Mouse (Mus musculus): Measurements from ENCODE around the gene Pla2g2e. TPM values are rescaled to one million over a fixed set of nuclear protein-coding genes. Genes with fewer than 3 reads are reported as not detected.
"Not testable (repeated sequence)": the region's sequence is repeated elsewhere in the genome, so short reads cannot be mapped to it uniquely, and the experiment has no call there.

The Pla2g2e gene
- polyA plus RNA-seq, 1 experiment from 2014 or later: 0.76 TPM

DNA sequence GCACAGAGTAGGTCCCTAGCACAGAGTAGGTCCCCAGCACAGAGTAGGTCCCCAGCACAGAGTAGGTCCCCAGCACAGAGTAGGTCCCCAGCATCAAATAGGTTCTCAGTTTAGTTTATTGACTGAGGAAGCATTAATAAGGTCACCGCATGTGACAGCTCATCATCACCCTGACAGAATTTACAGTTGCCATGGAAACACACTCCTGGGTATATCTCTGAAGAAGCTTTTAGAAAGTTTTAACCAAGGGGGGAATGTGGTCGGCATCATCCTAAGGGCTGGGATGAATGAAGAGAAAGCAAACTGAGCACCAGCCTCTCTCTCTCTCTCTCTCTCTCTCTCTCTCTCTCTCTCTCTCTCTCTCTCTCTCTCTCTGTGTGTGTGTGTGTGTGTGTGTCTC, 2.5 kb upstream of the Pla2g2e start:
- WGBS: 92% methylated on average over 2 of the region's 2 CpGs
- H3K27me3 ChIP-seq (ENCODE audit: control insufficient read depth, insufficient read depth, low read length); H3K9me3 ChIP-seq (ENCODE audit: control insufficient read depth, low read length); H3K36me3 ChIP-seq (ENCODE audit: control insufficient read depth, insufficient read depth, low read length); H3K4me3 ChIP-seq (ENCODE audit: low read length); H3K27ac ChIP-seq (ENCODE audit: low read depth, low read length); H3K9ac ChIP-seq (ENCODE audit: low read depth, low read length); H3K4me2 ChIP-seq (replicated peaks; ENCODE audit: low read depth, low read length); H3K4me1 ChIP-seq (ENCODE audit: control insufficient read depth, insufficient read depth, low read length); ATAC-seq (ENCODE audit: low FRiP score, low TSS enrichment): not testable (repeated sequence)

DNA sequence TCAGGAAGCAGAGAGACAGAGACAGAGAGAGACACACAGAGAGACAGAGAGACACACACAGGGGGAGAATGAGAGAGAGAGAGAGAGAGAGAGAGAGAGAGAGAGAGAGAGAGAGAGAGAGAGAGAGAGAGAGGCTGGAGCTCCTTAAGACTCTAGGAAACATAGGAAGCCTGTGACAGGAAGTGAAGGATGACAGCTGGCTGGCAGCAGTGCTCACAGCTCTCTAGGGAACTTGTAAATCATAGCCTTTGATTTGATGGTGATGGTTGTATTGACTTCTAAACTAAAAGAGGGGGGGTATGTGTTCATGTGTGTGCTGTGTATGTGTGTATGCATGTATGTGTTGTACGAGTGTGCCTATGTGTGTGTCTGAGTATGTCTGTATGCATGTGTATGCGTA, 1.8 kb upstream of the Pla2g2e start:
- 92% methylated on average over 2 of the region's 2 CpGs for WGBS
- no peak overlapping the region for H3K4me2 ChIP-seq (replicated peaks; ENCODE audit: low read depth, low read length)
- no peak overlapping the region for H3K27ac ChIP-seq (ENCODE audit: low read depth, low read length)
- no peaks in the 10 kb centered on the region for H3K27me3 ChIP-seq (ENCODE audit: control insufficient read depth, insufficient read depth, low read length)
- no peak for ATAC-seq (ENCODE audit: low FRiP score, low TSS enrichment)
- H3K9ac ChIP-seq (ENCODE audit: low read depth, low read length): no peak overlapping the region
- H3K4me1 ChIP-seq (ENCODE audit: control insufficient read depth, insufficient read depth, low read length): peaks cover 9% of the 10 kb centered on the region; the same call in 1 of the 2 replicates
- no peaks in the 10 kb centered on the region for H3K36me3 ChIP-seq (ENCODE audit: control insufficient read depth, insufficient read depth, low read length)
- H3K4me3 ChIP-seq (ENCODE audit: low read length): no peak overlapping the region
- H3K9me3 ChIP-seq (ENCODE audit: control insufficient read depth, low read length): no peaks in the 10 kb centered on the region; the same call in 1 of the 2 replicates

DNA sequence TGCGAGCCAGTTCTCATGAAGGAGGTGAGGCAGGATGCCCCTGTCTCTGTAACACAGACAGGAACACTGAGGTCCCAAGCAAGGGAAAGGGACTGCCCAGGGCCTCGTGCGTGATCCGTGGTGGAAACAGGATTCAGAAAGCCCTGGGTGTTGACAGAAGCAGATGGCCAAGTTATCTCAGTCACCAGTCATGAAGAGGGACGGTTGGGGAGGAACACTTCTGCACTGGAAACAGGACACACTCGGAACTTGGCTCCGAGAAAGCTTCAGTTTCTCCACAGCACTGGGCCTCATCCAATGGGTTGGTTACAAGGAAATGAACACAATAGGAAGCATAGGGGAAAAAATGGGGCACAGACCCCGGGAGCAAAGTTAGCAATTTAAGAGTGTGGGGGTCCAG, 1.0 kb downstream of the Pla2g2e start:
- Histone ChIP-seq H3K36me3 (ENCODE audit: control insufficient read depth, insufficient read depth, low read length) (no peaks in the 10 kb centered on the region), H3K27ac (ENCODE audit: low read depth, low read length) (no peak overlapping the region), H3K9ac (ENCODE audit: low read depth, low read length) (no peak overlapping the region), H3K4me2 (replicated peaks; ENCODE audit: low read depth, low read length) (no peak overlapping the region), H3K4me3 (ENCODE audit: low read length) (no peak overlapping the region), H3K9me3 (ENCODE audit: control insufficient read depth, low read length) (no peaks in the 10 kb centered on the region), H3K27me3 (ENCODE audit: control insufficient read depth, insufficient read depth, low read length) (no peaks in the 10 kb centered on the region), H3K4me1 (ENCODE audit: control insufficient read depth, insufficient read depth, low read length) (peaks cover 9% of the 10 kb centered on the region; the same call in 1 of the 2 replicates)
- 35% methylated on average over 8 of the region's 8 CpGs for WGBS
- no peak for ATAC-seq (ENCODE audit: low FRiP score, low TSS enrichment)

DNA sequence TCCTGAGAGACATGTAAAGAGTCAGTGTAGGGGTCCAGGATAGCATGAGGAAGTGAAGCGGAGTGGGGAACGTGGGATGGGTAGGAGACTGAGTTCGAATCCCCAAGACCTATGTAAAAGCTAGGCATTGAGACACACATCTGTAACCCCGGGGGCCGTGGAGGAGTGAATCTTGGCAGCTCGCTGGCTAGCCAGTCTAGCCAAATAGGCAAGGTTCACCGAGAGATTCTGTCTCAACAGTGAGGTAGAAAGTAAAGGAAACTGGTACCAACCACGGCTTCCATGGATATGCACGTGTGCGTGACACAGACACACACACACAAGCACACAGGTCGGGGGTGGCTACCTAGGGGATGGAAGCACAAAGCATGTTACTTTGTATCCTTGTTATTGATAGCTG, 2.1 kb downstream of the Pla2g2e start:
- Histone ChIP-seq H3K9me3 (ENCODE audit: control insufficient read depth, low read length) (no peaks in the 10 kb centered on the region), H3K4me3 (ENCODE audit: low read length) (no peak overlapping the region), H3K36me3 (ENCODE audit: control insufficient read depth, insufficient read depth, low read length) (no peaks in the 10 kb centered on the region), H3K27me3 (ENCODE audit: control insufficient read depth, insufficient read depth, low read length) (no peaks in the 10 kb centered on the region), H3K27ac (ENCODE audit: low read depth, low read length) (no peak overlapping the region), H3K9ac (ENCODE audit: low read depth, low read length) (no peak overlapping the region), H3K4me1 (ENCODE audit: control insufficient read depth, insufficient read depth, low read length) (peaks cover 9% of the 10 kb centered on the region; the same call in 1 of the 2 replicates), H3K4me2 (replicated peaks; ENCODE audit: low read depth, low read length) (no peak overlapping the region)
- 74% methylated on average over 11 of the region's 11 CpGs for WGBS
- ATAC-seq (ENCODE audit: low FRiP score, low TSS enrichment): no peak

DNA sequence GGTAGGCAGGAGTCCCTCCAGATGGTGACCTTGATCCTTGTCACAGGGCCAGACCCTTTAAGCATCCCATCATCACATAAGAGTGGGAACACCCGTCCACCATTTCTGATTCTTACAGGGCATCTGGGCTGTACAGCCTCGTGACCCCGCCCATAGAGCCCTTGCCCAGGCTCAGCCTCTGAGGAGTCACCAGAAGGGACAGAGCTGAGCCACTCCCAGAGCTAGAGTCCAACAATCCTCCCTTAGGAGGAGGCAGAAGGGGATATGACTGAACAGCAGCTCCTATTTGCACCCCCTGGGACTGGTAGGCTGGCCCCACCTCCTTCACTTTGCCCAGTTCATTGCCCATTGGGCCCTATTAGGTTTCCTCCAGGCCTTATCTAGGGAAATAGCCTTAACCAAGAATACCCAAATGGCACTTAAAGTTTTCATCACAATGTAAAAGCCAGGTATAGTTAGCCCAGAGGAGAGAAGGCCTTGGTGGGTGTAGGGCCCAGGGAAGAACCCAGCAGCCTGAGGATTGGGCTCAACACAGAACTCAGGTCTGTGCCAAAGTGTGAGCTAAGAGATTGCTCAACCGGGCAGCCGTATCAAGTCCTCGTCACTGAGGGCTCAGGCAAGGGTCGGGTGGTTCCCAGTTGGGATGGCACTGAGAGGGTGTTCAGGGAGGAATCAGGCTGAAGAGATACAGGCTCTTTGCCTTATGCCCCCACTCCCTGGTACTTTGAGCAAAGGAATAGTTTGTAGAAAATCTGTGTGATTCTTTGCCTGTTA, 3.3 kb downstream of the Pla2g2e start:
- no peak overlapping the region for H3K9ac ChIP-seq (ENCODE audit: low read depth, low read length)
- no peaks in the 10 kb centered on the region for H3K36me3 ChIP-seq (ENCODE audit: control insufficient read depth, insufficient read depth, low read length)
- 82% methylated on average over 7 of the region's 7 CpGs for WGBS
- no peaks in the 10 kb centered on the region for H3K9me3 ChIP-seq (ENCODE audit: control insufficient read depth, low read length)
- H3K4me3 ChIP-seq (ENCODE audit: low read length): no peak overlapping the region
- H3K27me3 ChIP-seq (ENCODE audit: control insufficient read depth, insufficient read depth, low read length): no peaks in the 10 kb centered on the region
- no peak for ATAC-seq (ENCODE audit: low FRiP score, low TSS enrichment)
- no peak overlapping the region for H3K4me2 ChIP-seq (replicated peaks; ENCODE audit: low read depth, low read length)
- peaks cover 9% of the 10 kb centered on the region; the same call in 1 of the 2 replicates for H3K4me1 ChIP-seq (ENCODE audit: control insufficient read depth, insufficient read depth, low read length)
- no peak overlapping the region for H3K27ac ChIP-seq (ENCODE audit: low read depth, low read length)

DNA sequence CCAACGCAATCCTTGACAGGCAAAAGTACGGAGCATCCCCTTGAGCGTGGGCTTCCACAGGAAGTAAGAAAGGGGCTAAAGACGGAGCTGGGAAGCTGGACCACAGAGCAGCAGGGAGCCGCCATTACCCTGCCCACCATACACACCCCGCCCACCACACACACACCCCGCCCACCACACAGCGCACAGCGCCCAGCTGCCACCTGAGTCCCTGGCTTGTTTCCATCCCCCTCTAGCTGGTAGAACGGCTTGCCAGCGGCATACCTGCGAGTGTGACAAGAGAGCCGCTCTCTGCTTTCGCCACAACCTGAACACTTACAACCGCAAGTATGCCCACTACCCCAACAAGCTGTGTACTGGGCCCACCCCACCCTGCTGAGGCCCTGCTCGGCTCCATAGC, 4.4 kb downstream of the Pla2g2e start:
- WGBS: 15% methylated on average over 15 of the region's 16 CpGs
- no peak for ATAC-seq (ENCODE audit: low FRiP score, low TSS enrichment)
- Histone ChIP-seq H3K27ac (ENCODE audit: low read depth, low read length) (no peak overlapping the region), H3K9ac (ENCODE audit: low read depth, low read length) (0 out of 2 replicates have a peak overlapping the region, but pooled peaks have one; percentile 2), H3K9me3 (ENCODE audit: control insufficient read depth, low read length) (no peaks in the 10 kb centered on the region), H3K4me2 (replicated peaks; ENCODE audit: low read depth, low read length) (peak overlapping the region; percentile 38), H3K27me3 (ENCODE audit: control insufficient read depth, insufficient read depth, low read length) (no peaks in the 10 kb centered on the region), H3K4me1 (ENCODE audit: control insufficient read depth, insufficient read depth, low read length) (peaks cover 9% of the 10 kb centered on the region; the same call in 1 of the 2 replicates), H3K36me3 (ENCODE audit: control insufficient read depth, insufficient read depth, low read length) (no peaks in the 10 kb centered on the region), H3K4me3 (ENCODE audit: low read length) (no peak overlapping the region)

DNA sequence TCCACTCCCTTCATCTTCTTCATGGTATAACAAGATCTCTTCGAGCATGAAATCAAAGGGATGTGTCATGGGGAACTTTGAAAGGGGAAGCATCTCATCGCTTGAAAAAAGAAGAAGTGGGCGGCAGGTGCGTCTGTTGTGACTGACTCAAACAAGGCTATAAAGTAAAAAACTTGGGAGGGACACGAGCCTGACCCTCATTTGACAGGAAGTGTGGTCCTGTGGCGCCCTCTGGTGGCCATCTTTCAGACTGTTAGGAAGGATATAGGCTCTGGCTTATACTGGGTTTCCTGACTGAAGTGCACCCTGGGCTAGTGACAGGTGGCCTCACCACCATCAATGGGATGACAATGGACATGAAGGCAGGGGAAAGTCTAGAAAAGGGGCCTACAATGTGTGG, 6.5 kb downstream of the Pla2g2e start:
- Histone ChIP-seq H3K36me3 (ENCODE audit: control insufficient read depth, insufficient read depth, low read length) (no peaks in the 10 kb centered on the region), H3K27me3 (ENCODE audit: control insufficient read depth, insufficient read depth, low read length) (no peaks in the 10 kb centered on the region), H3K4me2 (replicated peaks; ENCODE audit: low read depth, low read length) (no peak overlapping the region), H3K9ac (ENCODE audit: low read depth, low read length) (no peak overlapping the region), H3K27ac (ENCODE audit: low read depth, low read length) (no peak overlapping the region), H3K4me3 (ENCODE audit: low read length) (no peak overlapping the region), H3K9me3 (ENCODE audit: control insufficient read depth, low read length) (no peaks in the 10 kb centered on the region), H3K4me1 (ENCODE audit: control insufficient read depth, insufficient read depth, low read length) (peaks cover 2% of the 10 kb centered on the region; the same call in 1 of the 2 replicates)
- WGBS: 18% methylated on average over 6 of the region's 6 CpGs
- ATAC-seq (ENCODE audit: low FRiP score, low TSS enrichment): 0 out of 2 replicates have a peak, but pooled peaks have one; percentile 43

DNA sequence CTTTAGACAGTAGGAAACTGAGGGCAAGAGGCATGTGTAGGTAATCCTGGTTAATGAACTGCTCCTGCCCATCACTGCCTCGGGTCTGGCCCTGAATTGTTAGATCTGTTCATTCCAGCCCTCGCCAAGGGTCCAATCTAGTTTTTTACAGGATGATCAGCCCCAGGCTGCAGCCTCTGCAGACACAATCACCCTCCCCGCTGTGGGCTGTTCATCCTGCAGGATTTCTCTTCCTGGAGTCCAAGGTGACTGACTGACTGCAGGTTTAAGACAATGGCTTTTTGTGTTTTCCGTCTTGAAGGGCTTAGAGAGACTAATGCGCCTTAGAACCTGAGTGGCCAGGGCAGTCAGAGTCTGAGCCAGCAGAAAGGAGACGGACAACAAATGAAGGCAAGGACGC, 11.4 kb downstream of the Pla2g2e start:
- H3K9me3 ChIP-seq (ENCODE audit: control insufficient read depth, low read length): no peaks in the 10 kb centered on the region
- peaks cover 11% of the 10 kb centered on the region; the same call in 1 of the 2 replicates for H3K36me3 ChIP-seq (ENCODE audit: control insufficient read depth, insufficient read depth, low read length)
- H3K4me2 ChIP-seq (replicated peaks; ENCODE audit: low read depth, low read length): no peak overlapping the region
- no peaks in the 10 kb centered on the region for H3K4me1 ChIP-seq (ENCODE audit: control insufficient read depth, insufficient read depth, low read length)
- H3K27me3 ChIP-seq (ENCODE audit: control insufficient read depth, insufficient read depth, low read length): no peaks in the 10 kb centered on the region
- no peak for ATAC-seq (ENCODE audit: low FRiP score, low TSS enrichment)
- H3K27ac ChIP-seq (ENCODE audit: low read depth, low read length): no peak overlapping the region
- WGBS: 64% methylated on average over 7 of the region's 7 CpGs
- H3K9ac ChIP-seq (ENCODE audit: low read depth, low read length): no peak overlapping the region
- no peak overlapping the region for H3K4me3 ChIP-seq (ENCODE audit: low read length)

DNA sequence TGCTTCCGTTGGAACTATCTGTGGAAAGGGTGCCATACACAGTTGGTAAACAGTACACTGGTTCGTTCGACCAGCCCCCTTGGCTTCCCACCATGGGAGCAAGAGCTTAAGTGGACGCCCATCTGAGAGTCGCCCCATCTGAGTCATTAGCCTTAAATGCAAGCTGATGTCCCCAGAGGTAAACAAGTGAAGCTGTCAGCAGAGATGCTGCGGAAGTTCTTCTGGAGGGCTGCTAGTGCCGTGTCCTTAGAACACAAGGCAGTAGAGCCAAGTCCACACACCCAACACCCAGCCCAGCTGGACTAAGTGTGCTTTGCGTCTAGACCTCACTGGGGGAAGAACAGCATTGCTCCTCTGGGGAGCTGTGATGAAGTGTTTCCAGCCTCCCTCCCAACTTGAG, 11.9 kb downstream of the Pla2g2e start:
- H3K36me3 ChIP-seq (ENCODE audit: control insufficient read depth, insufficient read depth, low read length): peaks cover 16% of the 10 kb centered on the region
- no peak overlapping the region for H3K9ac ChIP-seq (ENCODE audit: low read depth, low read length)
- 80% methylated on average over 8 of the region's 8 CpGs for WGBS
- H3K4me3 ChIP-seq (ENCODE audit: low read length): no peak overlapping the region
- no peak overlapping the region for H3K27ac ChIP-seq (ENCODE audit: low read depth, low read length)
- no peak overlapping the region for H3K4me2 ChIP-seq (replicated peaks; ENCODE audit: low read depth, low read length)
- H3K4me1 ChIP-seq (ENCODE audit: control insufficient read depth, insufficient read depth, low read length): no peaks in the 10 kb centered on the region
- H3K9me3 ChIP-seq (ENCODE audit: control insufficient read depth, low read length): no peaks in the 10 kb centered on the region
- H3K27me3 ChIP-seq (ENCODE audit: control insufficient read depth, insufficient read depth, low read length): no peaks in the 10 kb centered on the region
- no peak for ATAC-seq (ENCODE audit: low FRiP score, low TSS enrichment)

Data from kidney, embryonic 14.5 days (tissue).